Mouse (Mus musculus): ENCODE data around the gene Zfp37.

- no peak for TF ChIP-seq CTCF (conservative IDR thresholded peaks at IDR 0.05; ENCODE audit: insufficient read depth, insufficient read length, low read depth, low read length)
- TF ChIP-seq POLR2A (IDR thresholded peaks at IDR 0.05; ENCODE audit: low read depth, low read length) = no peak
These were observed 44.1 kb upstream of the Zfp37 start for GRCm38 (mm10) chr4:62274841-62275536.
